Mouse (Mus musculus): ENCODE measurements around the gene Mtcl1.

GRCm38 (mm10) chr17:66335568-66335967, 114.0 kb downstream of the Mtcl1 start:
- TF ChIP-seq CTCF (IDR thresholded peaks at IDR 0.05; ENCODE audit: low read depth) (no peak), EP300 (optimal IDR thresholded peaks at IDR 0.05) (no peak)

Data from stomach, postnatal 0 days (tissue).